In genomic region chr12:31709665-31710064, GRCm38 (mm10) we compare ENCODE assay signal across 20 mouse cellular contexts. TPM values are rescaled to one million over a fixed set of nuclear protein-coding genes. Genes with fewer than 3 reads are reported as not detected.
A peak's percentile ranks its signal among the peaks of the same experiment; 100 is the strongest.
DNase-seq lines count a peak whose midpoint lies in the region; ATAC-seq and TF ChIP-seq lines count a peak whose summit lies in the region.
"Had no signal": no experiment of that assay in that cellular context is flagged by ENCODE, and none has a peak within 500 bp of the region (broad histone marks: within the 10 kb centered on the region; RNA-seq: fewer than 3 reads in every experiment).

No protein-coding gene starts in this region.

- peak overlapping the region; percentile 49 for H3K9ac ChIP-seq in heart, embryonic 14.5 days (ENCODE audit: low read length)
- no peak overlapping the region for H3K9ac ChIP-seq in hindbrain, embryonic 16.5 days (ENCODE audit: low read depth, low read length)
- H3K9ac ChIP-seq in midbrain, postnatal 0 days (replicated peaks; ENCODE audit: low read length, poor library complexity, severe bottlenecking): no peak overlapping the region

- WGBS in heart, embryonic 14.5 days: 46% methylated on average over 6 of the region's 6 CpGs
- WGBS in hindbrain, embryonic 16.5 days: 56% methylated on average over 6 of the region's 6 CpGs
- 56% methylated on average over 6 of the region's 6 CpGs for WGBS in midbrain, postnatal 0 days

- peak overlapping the region; percentile 57 for H3K4me2 ChIP-seq in heart, embryonic 14.5 days (ENCODE audit: low read length)
- H3K4me2 ChIP-seq in hindbrain, embryonic 16.5 days (ENCODE audit: low read length): peak overlapping the region; percentile 43
- peak overlapping the region; percentile 46; the same call in 1 of the 2 replicates for H3K4me2 ChIP-seq in midbrain, postnatal 0 days (ENCODE audit: low read depth, low read length, poor library complexity, severe bottlenecking)

- no peak for DNase-seq in heart, adult 18-20 months
- DNase-seq in left cerebral cortex, adult 2 months (ENCODE audit: extremely low spot score in 1 of 2, low spot score in 2 of 2): no peak
- DNase-seq in left cerebral cortex, postnatal 36 days (ENCODE audit: low spot score in 2 of 2): no peak
- no peak for DNase-seq in midbrain, postnatal 0 days (ENCODE audit: low spot score)
- no peak for DNase-seq in urinary bladder, postnatal 14 days (ENCODE audit: low spot score)
- DNase-seq: adrenal gland, adult 8-10 months; cerebellum, adult 8-10 months; embryo, embryonic 11 days; kidney, adult 9 months; liver; lung, adult 18-20 months; right cerebral cortex, adult 18-20 months had no signal

- peak overlapping the region in 1 of 2 experiments; percentile 31; a peak in 2 of 4 replicates for H3K4me3 ChIP-seq in heart, embryonic 14.5 days (ENCODE audit: control insufficient read depth in 1 of 2, insufficient read depth in 1 of 2, low read depth in 1 of 2, low read length in 2 of 2)
- H3K4me3 ChIP-seq in left cerebral cortex, adult 2 months: peak overlapping the region; percentile 64
- H3K4me3 ChIP-seq in hindbrain, embryonic 16.5 days (ENCODE audit: low read length): no peak overlapping the region
- H3K4me3 ChIP-seq in midbrain, postnatal 0 days (ENCODE audit: low read depth, low read length): peak overlapping the region; percentile 26

- H3K9me3 ChIP-seq in heart, embryonic 14.5 days (ENCODE audit: control insufficient read depth, low read length): no peaks in the 10 kb centered on the region
- H3K9me3 ChIP-seq in hindbrain, embryonic 16.5 days (ENCODE audit: control insufficient read depth, low read length): no peaks in the 10 kb centered on the region
- H3K9me3 ChIP-seq in midbrain, postnatal 0 days (ENCODE audit: low read length): no peaks in the 10 kb centered on the region

- H3K4me1 ChIP-seq in heart, embryonic 14.5 days (ENCODE audit: control insufficient read depth in 2 of 2, insufficient read depth in 2 of 2, low read length in 2 of 2): no peaks in the 10 kb centered on the region
- H3K4me1 ChIP-seq in hindbrain, embryonic 16.5 days (ENCODE audit: control insufficient read depth, insufficient read depth, low read depth, low read length): no peaks in the 10 kb centered on the region
- H3K4me1 ChIP-seq in midbrain, postnatal 0 days (ENCODE audit: insufficient read depth, low read length): no peaks in the 10 kb centered on the region

- ATAC-seq in heart, embryonic 14.5 days (ENCODE audit: insufficient number of reproducible peaks, insufficient read depth, low FRiP score, low read depth): no peak
- no peak for ATAC-seq in hindbrain, embryonic 16.5 days
- ATAC-seq in midbrain, postnatal 0 days (ENCODE audit: low FRiP score): no peak
- ATAC-seq: CD4-positive, CD25-positive, alpha-beta regulatory T cell, adult 4 months; forebrain, embryonic 14.5 days had no signal

- H3K27ac ChIP-seq in heart, embryonic 14.5 days (replicated peaks in 1 of 2; ENCODE audit: control insufficient read depth in 1 of 2, insufficient read depth in 1 of 2, low read depth in 2 of 2, low read length in 2 of 2): peak overlapping the region; percentile 15 to 53
- peak overlapping the region; percentile 24; the same call in 1 of the 2 replicates for H3K27ac ChIP-seq in left cerebral cortex, adult 2 months
- no peak overlapping the region for H3K27ac ChIP-seq in hindbrain, embryonic 16.5 days (ENCODE audit: low read depth, low read length)
- no peak overlapping the region; the same call in 1 of the 2 replicates for H3K27ac ChIP-seq in midbrain, postnatal 0 days (ENCODE audit: low read depth, low read length)
- H3K27ac ChIP-seq: macrophage had no signal

- H3K36me3 ChIP-seq in heart, embryonic 14.5 days (ENCODE audit: control insufficient read depth, insufficient read depth, low read length): peaks cover 13% of the 10 kb centered on the region
- H3K36me3 ChIP-seq in hindbrain, embryonic 16.5 days (ENCODE audit: control insufficient read depth, insufficient read depth, low read length): no peaks in the 10 kb centered on the region
- no peaks in the 10 kb centered on the region for H3K36me3 ChIP-seq in midbrain, postnatal 0 days (ENCODE audit: insufficient read depth, low read length)

- intact Hi-C loops in left cerebral cortex, adult 2 months (cut with DNase I): loop anchor here (5.0 kb wide), 3 partner anchors 188 to 218 kb away; no protein-coding TSS in a partner anchor
- intact Hi-C loops in left cerebral cortex, postnatal 36 days (cut with DNase I): loop anchor here (5.0 kb wide), 2 partner anchors 188 to 197 kb away; no protein-coding TSS in a partner anchor

- no peak for TF ChIP-seq CTCF in left cerebral cortex, adult 2 months (IDR thresholded peaks at IDR 0.05)
- TF ChIP-seq CTCF in midbrain, postnatal 0 days (IDR thresholded peaks at IDR 0.05): no peak

- no peaks in the 10 kb centered on the region for H3K27me3 ChIP-seq in heart, embryonic 14.5 days (ENCODE audit: control insufficient read depth, insufficient read depth, low read length)
- no peaks in the 10 kb centered on the region for H3K27me3 ChIP-seq in hindbrain, embryonic 16.5 days (replicated peaks; ENCODE audit: control insufficient read depth, insufficient read depth, low read length)
- H3K27me3 ChIP-seq in midbrain, postnatal 0 days (ENCODE audit: insufficient read depth, low read length): no peaks in the 10 kb centered on the region

RNA-seq across cellular contexts. Expression of gene Gpr22, which starts 4.1 kb away (rescaled TPM):
- 12.8 and 15.3 TPM in 2 replicates for polyA plus RNA-seq in heart, embryonic 14.5 days (2014; fragmentation: Nextera tagmentation; extraction: Ambion mirVana)
- 10 to 100 TPM; 16.6 to 20.0 TPM for total RNA-seq in heart, adult 18-20 months (2021)
- 10 to 100 TPM; 49.5 to 54.4 TPM for total RNA-seq in left cerebral cortex, adult 2 months (2021)
- 10 to 100 TPM; 49.0 to 49.6 TPM for total RNA-seq in left cerebral cortex, postnatal 36 days (2021)
- 17.6 and 17.7 TPM in 2 replicates for polyA plus RNA-seq in hindbrain, embryonic 16.5 days (2015; fragmentation: Nextera tagmentation; extraction: Ambion mirVana)
- total RNA-seq in midbrain, postnatal 0 days (2014; rRNA removed): 21.2 and 22.6 TPM in 2 replicates
- polyA plus RNA-seq in midbrain, postnatal 0 days (2015; fragmentation: Nextera tagmentation; extraction: Ambion mirVana): 17.5 and 19.0 TPM in 2 replicates
- total RNA-seq: gastrocnemius, adult 8-10 months; MEL had no signal
- polyA plus RNA-seq: macrophage; spleen, adult 2 months had no signal

RNA-seq across cellular contexts. Expression of gene Cog5, which starts 55.0 kb away (rescaled TPM):
- 38.0 and 39.2 TPM in 2 replicates for polyA plus RNA-seq in heart, embryonic 14.5 days (2014; fragmentation: Nextera tagmentation; extraction: Ambion mirVana)
- 10 to 100 TPM; 54.5 to 60.3 TPM for total RNA-seq in heart, adult 18-20 months (2021)
- total RNA-seq in left cerebral cortex, adult 2 months (2021): 10 to 100 TPM; 44.4 to 46.8 TPM
- total RNA-seq in left cerebral cortex, postnatal 36 days (2021): 10 to 100 TPM; 36.7 to 42.1 TPM
- polyA plus RNA-seq in hindbrain, embryonic 16.5 days (2015; fragmentation: Nextera tagmentation; extraction: Ambion mirVana): 20.7 and 26.4 TPM in 2 replicates
- 41.1 and 51.8 TPM in 2 replicates for total RNA-seq in midbrain, postnatal 0 days (2014; rRNA removed)
- polyA plus RNA-seq in midbrain, postnatal 0 days (2015; fragmentation: Nextera tagmentation; extraction: Ambion mirVana): 16.9 and 18.8 TPM in 2 replicates

RNA-seq across cellular contexts. Expression of gene Dus4l, which starts 55.0 kb away (rescaled TPM):
- polyA plus RNA-seq in heart, embryonic 14.5 days (2014; fragmentation: Nextera tagmentation; extraction: Ambion mirVana): 6.8 and 8.2 TPM in 2 replicates
- 1 to 10 TPM; 5.9 to 8.0 TPM for total RNA-seq in heart, adult 18-20 months (2021)
- total RNA-seq in left cerebral cortex, adult 2 months (2021): 1 to 10 TPM; 7.5 to 8.1 TPM
- 1 to 10 TPM; 6.5 to 8.3 TPM for total RNA-seq in left cerebral cortex, postnatal 36 days (2021)
- polyA plus RNA-seq in hindbrain, embryonic 16.5 days (2015; fragmentation: Nextera tagmentation; extraction: Ambion mirVana): 6.8 and 7.9 TPM in 2 replicates
- total RNA-seq in midbrain, postnatal 0 days (2014; rRNA removed): 3.9 and 8.6 TPM in 2 replicates
- 5.9 and 8.3 TPM in 2 replicates for polyA plus RNA-seq in midbrain, postnatal 0 days (2015; fragmentation: Nextera tagmentation; extraction: Ambion mirVana)

Comparison
In these comparisons a context has a peak if more than half of its experiments do, and no peak if none do; other contexts are left out.
1. H3K27ac ChIP-seq: peak in heart, embryonic 14.5 days (2 of 2) and left cerebral cortex, adult 2 months (single experiment); none in hindbrain, embryonic 16.5 days (single experiment) and midbrain, postnatal 0 days (single experiment).
2. Peak in every context shown above with its lines, with median percentiles within 50 percentile points of each other: H3K4me2 ChIP-seq.